Mouse (Mus musculus) brain, embryonic 14.5 days (tissue): ENCODE measurements around the gene Hs6st3.

Experiments
- CTCF ChIP-seq: fragments of 200-500 bp; IDR thresholded peaks from 2 replicates; pipeline ENCODE4 v1.5.1; 2012; ENCODE audit warnings: inconsistent platforms, mild to moderate bottlenecking, moderate library complexity, borderline replicate concordance; ENCODE audit not compliant: insufficient read depth, insufficient read length; ENCODE audit errors: extremely low read depth
- POLR2A ChIP-seq: fragments of 200-500 bp; IDR thresholded peaks from 2 replicates; pipeline ENCODE4 v1.6.1; 2012; ENCODE audit warnings: mild to moderate bottlenecking, inconsistent platforms, borderline replicate concordance; ENCODE audit not compliant: poor library complexity, insufficient read depth, insufficient read length, severe bottlenecking; ENCODE audit errors: extremely low read depth

- no peak for TF ChIP-seq POLR2A
- TF ChIP-seq CTCF, result no peak
Observed at GRCm38 (mm10) chr14:119255396-119255795, 117.3 kb downstream of the Hs6st3 start.
